Mouse (Mus musculus): ENCODE measurements around the gene Uck2.

GRCm38 (mm10) chr1:167283441-167284257 is 1.5 kb downstream of the Uck2 start:
- TF ChIP-seq POLR2A (IDR thresholded peaks at IDR 0.05; ENCODE audit: low read depth, low read length): no peak
- no peak for TF ChIP-seq CTCF (conservative IDR thresholded peaks at IDR 0.05; ENCODE audit: insufficient read depth, insufficient read length, low read depth, low read length)

All from kidney, adult 2 months (tissue).